Mouse (Mus musculus) midbrain, embryonic 12.5 days (tissue): ENCODE results near the gene Lysmd2. TPM values are rescaled to one million over a fixed set of nuclear protein-coding genes. Genes with fewer than 3 reads are reported as not detected.

Experiments used
- ATAC-seq: fragments of 200-750 bp; cut with Nextera tagmentation; 2 replicates; pipeline ENCODE4 v1.8.0; 2017; ENCODE audit warnings: low read depth, moderate TSS enrichment, moderate library complexity; ENCODE audit not compliant: low FRiP score
- H3K27ac ChIP-seq: fragments of 300-500 bp; sonication (generic); replicated peaks from 2 replicates; pipeline ENCODE4 v1.5.1; 2016; ENCODE audit warnings: mild to moderate bottlenecking
- H3K27me3 ChIP-seq: fragments of 300-500 bp; sonication (generic); 2 replicates; pipeline ENCODE4 v1.6.1; 2016; ENCODE audit warnings: mild to moderate bottlenecking
- H3K36me3 ChIP-seq: fragments of 300-500 bp; sonication (generic); 2 replicates; pipeline ENCODE4 v1.6.1; 2016
- H3K4me1 ChIP-seq: fragments of 300-500 bp; sonication (generic); 2 replicates; pipeline ENCODE4 v1.6.1; 2016
- H3K4me2 ChIP-seq: fragments of 300-500 bp; sonication (generic); replicated peaks from 2 replicates; pipeline ENCODE4 v1.6.1; 2016; ENCODE audit warnings: mild to moderate bottlenecking, moderate library complexity
- H3K4me3 ChIP-seq: fragments of 300-500 bp; sonication (generic); 2 replicates; pipeline ENCODE4 v1.5.1; 2016; ENCODE audit warnings: mild to moderate bottlenecking
- H3K9ac ChIP-seq: fragments of 300-500 bp; sonication (generic); replicated peaks from 2 replicates; pipeline ENCODE4 v1.6.1; 2016; ENCODE audit warnings: mild to moderate bottlenecking, moderate library complexity
- H3K9me3 ChIP-seq: fragments of 300-500 bp; sonication (generic); 2 replicates; pipeline ENCODE4 v1.6.1; 2016; ENCODE audit warnings: mild to moderate bottlenecking
- WGBS: fragments of 180-500 bp; shearing (Covaris S2); methylation state at CpG from one replicate; pipeline ENCODE4 v1.1.7; 2016; 5-methylcytosine and 5-hydroxymethylcytosine counted together
- polyA plus RNA-seq: library from polyadenylated mRNA; unstranded; fragments of >200 nt; fragmentation: Nextera tagmentation; extraction: Ambion mirVana; gene quantifications from 2 replicates; pipeline ENCODE4 v1.2.1, GENCODE M21; 2016

Gene Lysmd2
- polyA plus RNA-seq, 1 experiment from 2014 or later = 14.5 TPM

GRCm38 (mm10) chr9:75679629-75680028 lies 54.1 kb downstream of the Lysmd2 start:
- H3K36me3 ChIP-seq = peaks cover 37% of the 10 kb centered on the region
- WGBS = 74% methylated on average over 4 of the region's 4 CpGs

GRCm38 (mm10) chr9:75680606-75681005 lies 55.1 kb downstream of the Lysmd2 start:
- H3K36me3 ChIP-seq = peaks cover 27% of the 10 kb centered on the region
- WGBS = 90% methylated on average over 5 of the region's 5 CpGs
- no peak overlapping the region for H3K9ac ChIP-seq
- H3K9me3 ChIP-seq = no peaks in the 10 kb centered on the region
- H3K4me1 ChIP-seq = peaks cover 9% of the 10 kb centered on the region
- H3K4me2 ChIP-seq = no peak overlapping the region
- no peaks in the 10 kb centered on the region for H3K27me3 ChIP-seq
- no peak overlapping the region for H3K4me3 ChIP-seq
- H3K27ac ChIP-seq = no peak overlapping the region
- no peak for ATAC-seq

More at GRCm38 (mm10) chr9:75679629-75680028, 54.1 kb downstream of the Lysmd2 start:
- Histone ChIP-seq H3K9me3 (no peaks in the 10 kb centered on the region), H3K27ac (no peak overlapping the region), H3K4me1 (peaks cover 6% of the 10 kb centered on the region), H3K9ac (no peak overlapping the region), H3K4me3 (no peak overlapping the region), H3K4me2 (no peak overlapping the region), H3K27me3 (no peaks in the 10 kb centered on the region)
- no peak for ATAC-seq

GRCm38 (mm10) chr9:75683426-75684191 lies 58.1 kb downstream of the Lysmd2 start, which contains the start of gene Scg3:
TSS of gene Scg3 (minus strand) at chr9:75684056.
- Histone ChIP-seq H3K4me3 (peak within 1 kb of the TSS; percentile 72), H3K36me3 (peaks cover 4% of the 10 kb centered on the region; the same call in 1 of the 2 replicates), H3K4me2 (peak within 1 kb of the TSS; percentile 59), H3K9me3 (no peaks in the 10 kb centered on the region), H3K27ac (peak within 1 kb of the TSS; percentile 85), H3K4me1 (peaks cover 9% of the 10 kb centered on the region), H3K27me3 (no peaks in the 10 kb centered on the region), H3K9ac (peak within 1 kb of the TSS; percentile 81)
- 5% methylated on average over 41 of the region's 42 CpGs for WGBS
- peak; percentile 100 for ATAC-seq

GRCm38 (mm10) chr9:75684292-75684691 lies 58.8 kb downstream of the Lysmd2 start:
- 61% methylated on average over 4 of the region's 4 CpGs for WGBS
- Histone ChIP-seq H3K4me1 (peaks cover 9% of the 10 kb centered on the region), H3K4me3 (peak overlapping the region; percentile 72), H3K36me3 (peaks cover 4% of the 10 kb centered on the region; the same call in 1 of the 2 replicates), H3K27ac (peak overlapping the region; percentile 85), H3K9ac (peak overlapping the region; percentile 81), H3K4me2 (peak overlapping the region; percentile 59), H3K9me3 (no peaks in the 10 kb centered on the region), H3K27me3 (no peaks in the 10 kb centered on the region)
- no peak for ATAC-seq

- H3K36me3 ChIP-seq = peaks cover 4% of the 10 kb centered on the region; the same call in 1 of the 2 replicates
- no peaks in the 10 kb centered on the region for H3K27me3 ChIP-seq
- H3K4me1 ChIP-seq = peaks cover 9% of the 10 kb centered on the region
- 0 out of 2 replicates have a peak overlapping the region, but pooled peaks have one; percentile 85 for H3K27ac ChIP-seq
- 55% methylated on average over 3 of the region's 3 CpGs for WGBS
- 0 out of 2 replicates have a peak overlapping the region, but pooled peaks have one; percentile 81 for H3K9ac ChIP-seq
- peak overlapping the region; percentile 59 for H3K4me2 ChIP-seq
- peak overlapping the region; percentile 72; the same call in 1 of the 2 replicates for H3K4me3 ChIP-seq
- H3K9me3 ChIP-seq = 0 out of 2 replicates have a peak, but pooled peaks cover 3% of the 10 kb centered on the region
- ATAC-seq = no peak
Observed at GRCm38 (mm10) chr9:75684772-75685171, 59.2 kb downstream of the Lysmd2 start.

Other genes with a start within 250 kb of the Lysmd2 start
- gene Mapk6, start 215.7 kb upstream of the Lysmd2 start, polyA plus RNA-seq = 177 and 187 TPM in 2 replicates
- gene Leo1, start 184.2 kb upstream of the Lysmd2 start, polyA plus RNA-seq = 51.3 and 51.6 TPM in 2 replicates
- 76.4 and 80.8 TPM in 2 replicates for gene Tmod3, start 66.1 kb upstream of the Lysmd2 start, polyA plus RNA-seq
- 108 and 111 TPM in 2 replicates for gene Tmod2, start 14.4 kb upstream of the Lysmd2 start, polyA plus RNA-seq
- 85.0 and 93.0 TPM in 2 replicates for gene Scg3, start 58.3 kb downstream of the Lysmd2 start, polyA plus RNA-seq
- 3.5 and 4.0 TPM in 2 replicates for gene Bmp5, start 149.6 kb downstream of the Lysmd2 start, polyA plus RNA-seq